In the genomic region with DNA sequence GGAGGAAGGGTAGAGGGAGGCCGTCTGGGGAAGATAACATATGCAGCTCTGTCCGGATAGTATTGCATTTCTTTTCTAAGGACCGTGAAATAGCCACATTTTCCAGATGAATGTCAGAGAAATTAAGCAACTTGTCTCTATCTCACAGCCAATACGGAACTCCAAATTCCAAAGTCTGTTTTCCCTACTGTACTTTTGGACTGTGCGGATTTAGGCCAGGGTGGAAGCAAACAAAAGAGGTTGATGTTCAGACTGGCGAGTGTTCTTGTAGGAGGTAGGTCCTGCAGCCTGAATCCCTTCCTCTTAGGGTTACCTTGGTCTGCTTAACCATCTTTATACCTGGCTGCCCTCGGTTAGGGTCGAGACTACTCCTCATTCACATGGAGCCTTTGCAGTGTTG, we compare ENCODE assay signal across 20 mouse cellular contexts. TPM values are rescaled to one million over a fixed set of nuclear protein-coding genes. Genes with fewer than 3 reads are reported as not detected.
DNase-seq lines count a peak whose midpoint lies in the region; ATAC-seq and TF ChIP-seq lines count a peak whose summit lies in the region.
"Had no signal": no experiment of that assay in that cellular context is flagged by ENCODE, and none has a peak within 500 bp of the region (broad histone marks: within the 10 kb centered on the region; RNA-seq: fewer than 3 reads in every experiment).

No protein-coding gene starts in this region.

- no peaks in the 10 kb centered on the region for H3K27me3 ChIP-seq in embryonic facial prominence, embryonic 15.5 days
- H3K27me3 ChIP-seq in embryonic facial prominence, embryonic 10.5 days (replicated peaks; ENCODE audit: low read depth, poor library complexity, severe bottlenecking), result peaks cover 28% of the 10 kb centered on the region; the same call in 1 of the 2 replicates
- no peaks in the 10 kb centered on the region for H3K27me3 ChIP-seq in kidney, postnatal 0 days (ENCODE audit: insufficient read depth, low read length)
- no peaks in the 10 kb centered on the region for H3K27me3 ChIP-seq in small intestine, adult 2 months (ENCODE audit: control insufficient read depth, insufficient read depth, low read length)
- H3K27me3 ChIP-seq in heart, adult 2 months (ENCODE audit: control insufficient read depth, insufficient read depth, low read length), result no peaks in the 10 kb centered on the region
- H3K27me3 ChIP-seq: neural tube, embryonic 13.5 days had no signal

- no peak for TF ChIP-seq EP300 in heart, adult 2 months (IDR thresholded peaks at IDR 0.05; ENCODE audit: insufficient read depth, low read depth, low read length)

- intact Hi-C loops in heart, adult 2 months (cut with DNase I), result no loop called here

- H3K9me3 ChIP-seq in embryonic facial prominence, embryonic 15.5 days (replicated peaks), result no peaks in the 10 kb centered on the region
- no peaks in the 10 kb centered on the region for H3K9me3 ChIP-seq in embryonic facial prominence, embryonic 10.5 days
- H3K9me3 ChIP-seq in kidney, postnatal 0 days (replicated peaks; ENCODE audit: low read length), result no peaks in the 10 kb centered on the region
- H3K9me3 ChIP-seq: G1E; heart, embryonic 13.5 days; midbrain, embryonic 10.5 days; neural tube, embryonic 13.5 days had no signal

- no peak overlapping the region for H3K4me2 ChIP-seq in embryonic facial prominence, embryonic 15.5 days (replicated peaks)
- no peak overlapping the region for H3K4me2 ChIP-seq in kidney, postnatal 0 days (ENCODE audit: low read length)
- H3K4me2 ChIP-seq: heart, embryonic 13.5 days; neural tube, embryonic 13.5 days had no signal

- DNase-seq in embryonic facial prominence, embryonic 10.5 days (ENCODE audit: low spot score), result no peak
- peak; percentile 58 for DNase-seq in adipocyte (ENCODE audit: low spot score)
- DNase-seq in kidney, postnatal 0 days (ENCODE audit: low spot score), result no peak
- no peak for DNase-seq in heart, adult 2 months
- DNase-seq in spleen, postnatal 14 days (ENCODE audit: low spot score in 2 of 2), result no peak
- no peak for DNase-seq in frontal cortex, adult 2 months (ENCODE audit: extremely low spot score in 1 of 2, low spot score in 1 of 2)
- DNase-seq: cerebellum, adult 8-10 months; heart, postnatal 36 days; lung, adult 2 months; lung, postnatal 36 days; right cerebral cortex, postnatal 14 days; thymus, adult 2 months had no signal

- H3K79me2 ChIP-seq in heart, adult 2 months (replicated peaks; ENCODE audit: control insufficient read depth, insufficient read depth, low read length), result no peaks in the 10 kb centered on the region

- no peak overlapping the region for H3K9ac ChIP-seq in embryonic facial prominence, embryonic 15.5 days
- no peak overlapping the region for H3K9ac ChIP-seq in kidney, postnatal 0 days (ENCODE audit: low read depth, low read length)
- H3K9ac ChIP-seq in heart, adult 2 months (ENCODE audit: low read depth, low read length), result no peak overlapping the region
- H3K9ac ChIP-seq: neural tube, embryonic 13.5 days had no signal

- H3K27ac ChIP-seq in embryonic facial prominence, embryonic 15.5 days (replicated peaks), result peak overlapping the region; percentile 49; the same call in 1 of the 2 replicates
- H3K27ac ChIP-seq in embryonic facial prominence, embryonic 10.5 days (replicated peaks), result no peak overlapping the region; the same call in 1 of the 2 replicates
- H3K27ac ChIP-seq in kidney, postnatal 0 days, result peak overlapping the region; percentile 54
- peak overlapping the region; percentile 41 for H3K27ac ChIP-seq in small intestine, adult 2 months (ENCODE audit: insufficient read depth, low read depth, low read length)
- no peak overlapping the region for H3K27ac ChIP-seq in heart, adult 2 months
- H3K27ac ChIP-seq: heart, embryonic 13.5 days; midbrain, embryonic 10.5 days; neural tube, embryonic 13.5 days had no signal

- no peak overlapping the region for H3K4me3 ChIP-seq in embryonic facial prominence, embryonic 15.5 days (replicated peaks)
- no peak overlapping the region for H3K4me3 ChIP-seq in embryonic facial prominence, embryonic 10.5 days
- no peak overlapping the region for H3K4me3 ChIP-seq in kidney, postnatal 0 days (replicated peaks; ENCODE audit: low read depth, low read length)
- H3K4me3 ChIP-seq in small intestine, adult 2 months (ENCODE audit: low read depth, low read length), result no peak overlapping the region
- H3K4me3 ChIP-seq in heart, adult 2 months, result no peak overlapping the region
- H3K4me3 ChIP-seq: heart, embryonic 13.5 days; midbrain, embryonic 10.5 days; neural tube, embryonic 13.5 days had no signal

- 64% methylated on average over 8 of the region's 8 CpGs for WGBS in embryonic facial prominence, embryonic 15.5 days
- 83% methylated on average over 8 of the region's 8 CpGs for WGBS in embryonic facial prominence, embryonic 10.5 days
- 87% methylated on average over 8 of the region's 8 CpGs for WGBS in kidney, postnatal 0 days
- WGBS in small intestine, adult 2 months, result 22% methylated on average over 8 of the region's 8 CpGs
- 84% methylated on average over 8 of the region's 8 CpGs for WGBS in heart, adult 2 months

- TF ChIP-seq POLR2A in small intestine, adult 2 months (IDR thresholded peaks at IDR 0.05; ENCODE audit: low read depth, low read length), result no peak
- TF ChIP-seq POLR2A in heart, adult 2 months (IDR thresholded peaks at IDR 0.05; ENCODE audit: insufficient read depth, low read depth, low read length), result no peak

- H3K4me1 ChIP-seq in embryonic facial prominence, embryonic 15.5 days, result peaks cover 47% of the 10 kb centered on the region
- peaks cover 62% of the 10 kb centered on the region for H3K4me1 ChIP-seq in embryonic facial prominence, embryonic 10.5 days
- H3K4me1 ChIP-seq in kidney, postnatal 0 days (replicated peaks; ENCODE audit: insufficient read depth, low read length), result peaks cover 8% of the 10 kb centered on the region; the same call in 1 of the 2 replicates
- H3K4me1 ChIP-seq in small intestine, adult 2 months (ENCODE audit: control insufficient read depth, insufficient read depth, insufficient read length, low read length), result peaks cover 41% of the 10 kb centered on the region
- peaks cover 4% of the 10 kb centered on the region; the same call in 1 of the 2 replicates for H3K4me1 ChIP-seq in heart, adult 2 months (ENCODE audit: control insufficient read depth, insufficient read depth, low read length)

- no peak for TF ChIP-seq CTCF in kidney, postnatal 0 days (IDR thresholded peaks at IDR 0.05; ENCODE audit: low read depth)
- no peak for TF ChIP-seq CTCF in small intestine, adult 2 months (IDR thresholded peaks at IDR 0.05; ENCODE audit: extremely low read depth, insufficient read length, insufficient replicate concordance, low read depth, low read length)
- no peak for TF ChIP-seq CTCF in heart, adult 2 months (IDR thresholded peaks at IDR 0.05)

- no peaks in the 10 kb centered on the region for H3K36me3 ChIP-seq in embryonic facial prominence, embryonic 15.5 days
- no peaks in the 10 kb centered on the region for H3K36me3 ChIP-seq in embryonic facial prominence, embryonic 10.5 days (replicated peaks)
- no peaks in the 10 kb centered on the region for H3K36me3 ChIP-seq in kidney, postnatal 0 days (ENCODE audit: insufficient read depth, low read length)
- H3K36me3 ChIP-seq in small intestine, adult 2 months (ENCODE audit: control insufficient read depth, insufficient read depth, low read length), result 0 out of 2 replicates have a peak, but pooled peaks cover 2% of the 10 kb centered on the region
- H3K36me3 ChIP-seq in heart, adult 2 months (ENCODE audit: control insufficient read depth, insufficient read depth, low read length), result no peaks in the 10 kb centered on the region
- H3K36me3 ChIP-seq: G1E; heart, embryonic 13.5 days; midbrain, embryonic 10.5 days; neural tube, embryonic 13.5 days had no signal

- no peak for ATAC-seq in embryonic facial prominence, embryonic 15.5 days (ENCODE audit: insufficient number of reproducible peaks, low FRiP score, low TSS enrichment, low read depth)
- no peak for ATAC-seq in kidney, postnatal 0 days (replicated peaks; ENCODE audit: low FRiP score, low read depth)
- ATAC-seq: forebrain, embryonic 14.5 days; hindbrain, embryonic 16.5 days had no signal

RNA-seq across cellular contexts. Expression of gene Fam83f, which starts 10.7 kb away (rescaled TPM):
- 8.4 and 9.0 TPM in 2 replicates for polyA plus RNA-seq in embryonic facial prominence, embryonic 15.5 days (2015; fragmentation: Nextera tagmentation; extraction: Ambion mirVana)
- polyA plus RNA-seq in embryonic facial prominence, embryonic 10.5 days (2016; fragmentation: Nextera tagmentation; extraction: Ambion mirVana), result 3.6 and 4.8 TPM in 2 replicates
- polyA plus RNA-seq in kidney, postnatal 0 days (2015; fragmentation: Nextera tagmentation; extraction: Ambion mirVana), result 5.6 and 6.1 TPM in 2 replicates
- 7.9 and 21.5 TPM in 2 replicates for polyA plus RNA-seq in small intestine, adult 2 months (2012; rRNA removed)
- total RNA-seq in heart, adult 2 months (2021), result not detected
- polyA plus RNA-seq in heart, adult 2 months (2012; rRNA removed), result 0.09 and 0.21 TPM in 2 replicates
- 0.68 and 0.86 TPM in 2 replicates for polyA plus RNA-seq in frontal cortex, adult 2 months (2012; rRNA removed)
- polyA plus RNA-seq: forebrain, embryonic 14.5 days; G1E had no signal

RNA-seq across cellular contexts. Expression of gene Tnrc6b, which starts 28.8 kb away (rescaled TPM):
- 23.9 and 28.3 TPM in 2 replicates for polyA plus RNA-seq in embryonic facial prominence, embryonic 15.5 days (2015; fragmentation: Nextera tagmentation; extraction: Ambion mirVana)
- 44.2 and 46.9 TPM in 2 replicates for polyA plus RNA-seq in embryonic facial prominence, embryonic 10.5 days (2016; fragmentation: Nextera tagmentation; extraction: Ambion mirVana)
- polyA plus RNA-seq in kidney, postnatal 0 days (2015; fragmentation: Nextera tagmentation; extraction: Ambion mirVana), result 11.2 and 15.4 TPM in 2 replicates
- 7.5 and 13.3 TPM in 2 replicates for polyA plus RNA-seq in small intestine, adult 2 months (2012; rRNA removed)
- 10 to 100 TPM; 43.7 to 48.1 TPM for total RNA-seq in heart, adult 2 months (2021)
- 9.4 and 13.1 TPM in 2 replicates for polyA plus RNA-seq in heart, adult 2 months (2012; rRNA removed)
- 21.4 and 43.0 TPM in 2 replicates for polyA plus RNA-seq in frontal cortex, adult 2 months (2012; rRNA removed)

Comparison
In these comparisons a context has a peak if more than half of its experiments do, and no peak if none do; other contexts are left out.
1. H3K27ac ChIP-seq: peak in embryonic facial prominence, embryonic 15.5 days (single experiment), kidney, postnatal 0 days (single experiment) and small intestine, adult 2 months (single experiment); none in embryonic facial prominence, embryonic 10.5 days (single experiment) and heart, adult 2 months (single experiment).